Mouse (Mus musculus): Measurements from ENCODE around the gene Zfp704.

DNA sequence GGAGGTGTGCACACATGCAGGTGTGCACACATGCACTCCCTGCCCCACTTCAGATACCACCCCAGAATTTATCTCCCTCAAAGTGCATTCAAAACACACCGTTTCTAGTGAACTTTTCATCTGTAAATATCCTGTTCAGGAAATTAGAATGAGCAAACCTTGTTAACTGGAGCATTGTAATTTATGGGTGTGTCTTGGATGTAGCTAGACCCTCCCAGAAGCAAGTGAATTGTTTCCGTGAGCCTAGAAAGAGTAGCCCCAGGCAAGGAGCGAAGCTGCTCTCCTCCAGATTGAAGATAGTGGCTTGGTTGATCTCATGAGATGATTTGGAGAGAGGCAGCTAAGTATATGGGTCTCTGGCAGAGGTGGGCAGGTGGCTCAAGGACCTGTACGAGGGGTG, 1.3 kb upstream of the Zfp704 start:
- TF ChIP-seq CTCF (IDR thresholded peaks at IDR 0.05; ENCODE audit: extremely low read depth, insufficient read depth, low read length): no peak
- no peak for TF ChIP-seq POLR2A (IDR thresholded peaks at IDR 0.05; ENCODE audit: extremely low read depth, insufficient read depth, low read length)

Data from cortical plate, adult 2 months (tissue).